Mouse (Mus musculus) heart, embryonic 11.5 days (tissue): ENCODE results near the gene Ptpn13. TPM values are rescaled to one million over a fixed set of nuclear protein-coding genes. Genes with fewer than 3 reads are reported as not detected.
A peak's percentile ranks its signal among the peaks of the same experiment; 100 is the strongest.

Experiments
- ATAC-seq: fragments of 200-750 bp; cut with Nextera tagmentation; replicated peaks from 2 replicates; pipeline ENCODE4 v1.8.0; 2017; ENCODE audit warnings: moderate library complexity; ENCODE audit not compliant: insufficient number of reproducible peaks, low FRiP score, low TSS enrichment
- H3K27ac ChIP-seq: fragments of 300-500 bp; sonication (generic); 2 replicates; pipeline ENCODE4 v1.5.1; 2014; ENCODE audit warnings: mild to moderate bottlenecking, low read depth, low read length
- H3K27me3 ChIP-seq: fragments of 300-500 bp; sonication (generic); 2 replicates; pipeline ENCODE4 v1.6.1; 2014; ENCODE audit warnings: mild to moderate bottlenecking, low read length, mixed read lengths; ENCODE audit not compliant: control insufficient read depth, insufficient read depth
- H3K36me3 ChIP-seq: fragments of 300-500 bp; sonication (generic); 2 replicates; pipeline ENCODE4 v1.6.1; 2014; ENCODE audit warnings: mild to moderate bottlenecking, low read length, moderate library complexity, mixed read lengths; ENCODE audit not compliant: control insufficient read depth, insufficient read depth
- H3K4me1 ChIP-seq: fragments of 300-500 bp; sonication (generic); 2 replicates; pipeline ENCODE4 v1.6.1; 2014; ENCODE audit warnings: low read length; ENCODE audit not compliant: control insufficient read depth, insufficient read depth
- H3K4me2 ChIP-seq: fragments of 300-500 bp; sonication (generic); 2 replicates; pipeline ENCODE4 v1.6.1; 2014; ENCODE audit warnings: mild to moderate bottlenecking, moderate library complexity
- H3K4me3 ChIP-seq: fragments of 300-500 bp; sonication (generic); 2 replicates; pipeline ENCODE4 v1.5.1; 2014; ENCODE audit warnings: low read depth, low read length
- H3K9ac ChIP-seq: fragments of 300-500 bp; sonication (generic); 2 replicates; pipeline ENCODE4 v1.6.1; 2014; ENCODE audit warnings: mild to moderate bottlenecking, low read depth, low read length, moderate library complexity
- H3K9me3 ChIP-seq: fragments of 300-500 bp; sonication (generic); replicated peaks from 2 replicates; pipeline ENCODE4 v1.6.1; 2016; ENCODE audit warnings: low read length; ENCODE audit not compliant: control insufficient read depth
- WGBS: fragments of 180-500 bp; shearing (Covaris S2); extraction: QIAGEN DNeasy Blood & Tissue Kit; methylation state at CpG from one replicate; pipeline ENCODE4 v1.1.7; 2014; ENCODE audit not compliant: insufficient replicate concordance; 5-methylcytosine and 5-hydroxymethylcytosine counted together
- polyA plus RNA-seq: library from polyadenylated mRNA; unstranded; fragments of >200 nt; fragmentation: Nextera tagmentation; extraction: Ambion mirVana; gene quantifications from 2 replicates; pipeline ENCODE4 v1.2.1, GENCODE M21; 2014

Ptpn13 gene
- polyA plus RNA-seq, 1 experiment from 2014 or later = 12.3 TPM

DNA sequence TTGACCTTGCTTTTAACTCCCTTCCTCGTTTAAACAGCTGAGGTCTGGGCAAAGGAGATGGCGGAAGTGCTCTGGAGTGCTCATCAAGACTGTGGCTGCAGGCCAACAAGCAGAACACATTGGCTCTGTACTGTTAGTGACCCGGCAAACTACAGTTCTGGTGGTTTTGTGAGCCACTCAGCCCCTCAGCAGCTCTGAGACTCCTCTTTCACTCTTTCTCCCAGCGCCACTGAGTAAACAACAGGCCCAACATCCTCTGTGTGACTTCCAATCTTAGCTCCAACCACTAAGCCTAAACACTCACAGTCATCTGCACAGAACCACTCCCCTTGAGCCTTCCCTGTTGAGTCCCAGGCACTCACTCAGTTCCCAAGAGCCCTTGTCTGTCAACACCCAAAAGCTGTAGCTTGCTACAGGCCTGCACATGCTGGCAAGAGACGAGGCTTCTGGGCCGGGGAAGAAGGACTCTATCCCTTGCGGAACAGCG, 37.4 kb upstream of the Ptpn13 start:
- Histone ChIP-seq H3K36me3 (no peaks in the 10 kb centered on the region), H3K9me3 (no peaks in the 10 kb centered on the region), H3K9ac (no peak overlapping the region), H3K27ac (peak overlapping the region; percentile 54; the same call in 1 of the 2 replicates), H3K4me2 (no peak overlapping the region), H3K27me3 (no peaks in the 10 kb centered on the region), H3K4me1 (peaks cover 4% of the 10 kb centered on the region; the same call in 1 of the 2 replicates), H3K4me3 (no peak overlapping the region)
- 26% methylated on average over 8 of the region's 8 CpGs for WGBS
- ATAC-seq = peak; percentile 35; the same call in 1 of the 2 replicates

DNA sequence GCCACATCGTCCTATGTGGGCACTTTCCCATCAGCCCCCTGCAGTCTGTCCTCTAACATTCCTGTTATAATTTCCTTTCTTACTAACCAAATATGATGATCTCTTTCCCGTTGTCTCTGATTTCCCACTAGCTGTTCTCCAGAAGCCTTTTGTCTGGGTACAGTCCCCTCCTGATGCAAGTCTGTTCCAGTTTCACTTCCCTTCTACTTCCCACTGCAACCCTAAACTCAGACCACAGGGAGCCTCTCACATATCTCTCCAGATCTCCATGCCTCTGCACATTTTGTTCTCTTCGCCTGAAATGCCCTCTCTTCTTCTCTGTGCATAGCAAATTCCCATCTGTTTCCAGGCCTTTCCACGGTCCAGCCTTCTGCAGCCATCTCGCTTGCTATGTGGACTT, 35.6 kb upstream of the Ptpn13 start:
- Histone ChIP-seq H3K27me3 (no peaks in the 10 kb centered on the region), H3K27ac (no peak overlapping the region), H3K4me1 (peaks cover 4% of the 10 kb centered on the region; the same call in 1 of the 2 replicates), H3K9me3 (no peaks in the 10 kb centered on the region), H3K4me2 (no peak overlapping the region), H3K9ac (no peak overlapping the region), H3K36me3 (no peaks in the 10 kb centered on the region), H3K4me3 (no peak overlapping the region)
- ATAC-seq = no peak
- WGBS = 79% methylated on average over 5 of the region's 5 CpGs

DNA sequence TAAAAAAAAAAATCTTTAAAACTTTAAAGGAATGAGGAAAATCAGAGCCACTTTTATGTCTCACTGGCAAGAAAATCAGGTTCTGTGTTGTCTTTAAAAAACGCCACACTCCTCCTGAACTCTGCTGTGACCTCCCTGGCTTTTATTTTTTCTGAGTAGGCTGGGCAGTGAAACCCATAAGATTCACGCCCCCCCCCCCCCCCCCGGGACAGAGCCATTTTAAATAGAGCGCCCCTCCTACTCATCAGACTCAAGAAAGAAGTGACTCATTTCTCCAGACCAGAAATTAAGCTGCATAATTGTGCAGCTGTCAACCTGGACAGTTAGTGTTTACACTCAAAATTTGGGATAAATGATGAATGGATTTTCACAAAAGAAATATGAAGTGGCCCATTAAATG, 31.8 kb upstream of the Ptpn13 start:
- H3K27me3 ChIP-seq = no peaks in the 10 kb centered on the region
- 26% methylated on average over 4 of the region's 4 CpGs for WGBS
- no peaks in the 10 kb centered on the region for H3K36me3 ChIP-seq
- no peak overlapping the region for H3K4me2 ChIP-seq
- ATAC-seq = no peak
- no peaks in the 10 kb centered on the region for H3K4me1 ChIP-seq
- no peak overlapping the region for H3K27ac ChIP-seq
- H3K4me3 ChIP-seq = no peak overlapping the region
- H3K9ac ChIP-seq = no peak overlapping the region
- no peaks in the 10 kb centered on the region for H3K9me3 ChIP-seq

DNA sequence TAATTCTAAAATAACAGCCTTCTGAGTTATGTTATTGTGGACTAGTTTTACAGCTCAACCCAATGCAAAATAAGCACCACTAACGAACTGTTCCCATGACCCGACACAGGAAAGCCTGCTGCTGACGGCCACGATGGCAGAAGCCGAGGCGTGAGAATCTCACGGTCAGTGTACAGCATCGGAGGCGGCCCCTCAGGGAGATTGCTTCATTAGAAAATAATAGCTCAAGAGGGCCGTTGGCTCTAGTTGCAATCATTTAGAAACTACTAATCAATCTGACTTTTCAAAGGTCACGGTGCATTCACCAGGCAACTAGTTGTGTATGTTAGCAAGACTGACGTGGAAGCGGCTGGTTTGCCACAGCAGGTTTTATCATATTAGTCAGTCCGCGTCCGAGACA, 31.2 kb upstream of the Ptpn13 start:
- Histone ChIP-seq H3K9me3 (no peaks in the 10 kb centered on the region), H3K27ac (no peak overlapping the region), H3K4me3 (no peak overlapping the region), H3K4me2 (no peak overlapping the region), H3K27me3 (no peaks in the 10 kb centered on the region), H3K36me3 (no peaks in the 10 kb centered on the region), H3K9ac (no peak overlapping the region), H3K4me1 (no peaks in the 10 kb centered on the region)
- WGBS = 67% methylated on average over 16 of the region's 16 CpGs
- ATAC-seq = no peak

DNA sequence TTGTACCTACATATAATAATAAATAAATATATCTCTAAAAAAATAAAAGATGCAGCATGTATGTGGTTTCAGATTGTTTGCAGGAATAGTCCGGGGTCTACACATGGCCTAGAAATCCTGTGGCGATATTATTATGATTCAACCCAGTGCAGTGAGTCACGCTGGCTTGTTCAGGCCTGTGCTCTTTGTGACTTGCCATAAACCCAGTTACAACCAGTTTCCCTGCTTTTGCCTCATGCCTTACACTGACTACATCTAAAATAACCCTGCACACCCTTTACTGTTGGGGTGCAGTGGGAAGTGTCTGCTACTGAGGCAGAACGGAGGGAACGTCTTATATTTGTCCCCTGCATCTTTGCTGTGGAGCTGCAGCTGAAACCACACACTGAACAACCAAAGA, 29.3 kb upstream of the Ptpn13 start:
- ATAC-seq = no peak
- WGBS = 90% methylated on average over 5 of the region's 5 CpGs

DNA sequence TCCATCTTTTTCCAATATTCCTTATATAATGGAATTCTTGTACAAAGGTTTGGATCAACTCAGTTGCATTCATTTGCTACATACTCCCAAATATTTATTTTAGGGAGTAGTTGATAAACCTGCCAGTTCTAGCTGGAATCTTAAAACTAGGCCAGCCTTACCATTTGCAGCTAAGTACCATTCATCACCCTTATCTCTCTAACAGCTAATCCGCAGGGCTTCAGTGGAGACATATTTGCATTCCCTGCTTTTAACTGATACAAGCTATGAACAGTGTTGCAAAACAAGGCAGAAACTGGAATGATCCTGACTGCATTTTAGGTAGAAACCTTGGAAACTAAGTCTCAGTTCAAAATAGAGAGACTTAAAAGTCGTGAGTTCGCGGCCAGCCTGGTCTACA, 27.6 kb upstream of the Ptpn13 start:
- WGBS = 63% methylated on average over 4 of the region's 4 CpGs

More for the DNA sequence above, 29.3 kb upstream of the Ptpn13 start:
- H3K9me3 ChIP-seq = no peaks in the 10 kb centered on the region
- no peak overlapping the region for H3K9ac ChIP-seq
- no peak overlapping the region for H3K4me2 ChIP-seq
- no peaks in the 10 kb centered on the region for H3K4me1 ChIP-seq
- H3K4me3 ChIP-seq = no peak overlapping the region
- no peaks in the 10 kb centered on the region for H3K36me3 ChIP-seq
- H3K27ac ChIP-seq = no peak overlapping the region
- H3K27me3 ChIP-seq = no peaks in the 10 kb centered on the region

DNA sequence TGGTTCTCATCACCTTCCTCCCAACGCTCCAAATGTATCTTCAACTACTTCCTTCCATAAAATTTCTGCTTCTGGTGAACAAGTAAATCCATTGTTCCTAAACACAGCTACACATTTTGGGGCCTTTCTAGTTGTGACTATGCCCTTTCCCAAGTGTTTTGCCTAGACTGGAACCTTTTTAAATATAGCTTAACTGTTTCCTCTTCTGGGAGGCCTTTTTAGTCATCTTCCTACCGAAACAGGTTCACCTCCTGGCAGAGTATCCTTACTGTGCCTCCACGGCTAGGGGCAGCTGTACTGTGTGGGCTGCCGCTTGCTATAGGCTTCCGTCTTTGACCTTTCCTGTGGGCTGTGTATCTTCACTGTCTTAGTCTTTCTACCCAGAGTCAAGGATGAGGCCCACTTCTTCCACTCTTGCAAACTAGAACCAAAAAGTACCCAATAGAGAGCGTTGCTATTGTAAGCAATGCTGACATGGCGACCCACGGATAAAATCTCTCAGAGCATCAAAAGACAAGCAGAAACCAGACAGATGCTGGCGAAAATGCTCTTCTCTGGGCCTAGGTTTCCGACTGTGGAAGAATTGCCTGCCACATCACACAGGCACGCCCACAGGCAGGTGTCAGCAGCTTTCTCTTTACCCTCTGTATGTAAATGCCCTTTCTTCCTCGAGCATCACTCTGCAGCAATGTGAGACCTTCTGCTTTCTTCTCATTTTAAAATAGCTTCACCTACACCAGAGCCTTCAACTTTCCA, 20.6 kb upstream of the Ptpn13 start:
- Histone ChIP-seq H3K4me1 (no peaks in the 10 kb centered on the region), H3K4me2 (no peak overlapping the region), H3K36me3 (no peaks in the 10 kb centered on the region), H3K27me3 (no peaks in the 10 kb centered on the region), H3K27ac (no peak overlapping the region), H3K4me3 (no peak overlapping the region), H3K9me3 (no peaks in the 10 kb centered on the region), H3K9ac (no peak overlapping the region)
- ATAC-seq = no peak
- 82% methylated on average over 12 of the region's 12 CpGs for WGBS

More for the DNA sequence above, 27.6 kb upstream of the Ptpn13 start:
- no peak overlapping the region for H3K27ac ChIP-seq
- H3K4me3 ChIP-seq = no peak overlapping the region
- no peaks in the 10 kb centered on the region for H3K4me1 ChIP-seq
- H3K27me3 ChIP-seq = no peaks in the 10 kb centered on the region
- no peak overlapping the region for H3K4me2 ChIP-seq
- no peak for ATAC-seq
- no peaks in the 10 kb centered on the region for H3K36me3 ChIP-seq
- H3K9ac ChIP-seq = no peak overlapping the region
- no peaks in the 10 kb centered on the region for H3K9me3 ChIP-seq

DNA sequence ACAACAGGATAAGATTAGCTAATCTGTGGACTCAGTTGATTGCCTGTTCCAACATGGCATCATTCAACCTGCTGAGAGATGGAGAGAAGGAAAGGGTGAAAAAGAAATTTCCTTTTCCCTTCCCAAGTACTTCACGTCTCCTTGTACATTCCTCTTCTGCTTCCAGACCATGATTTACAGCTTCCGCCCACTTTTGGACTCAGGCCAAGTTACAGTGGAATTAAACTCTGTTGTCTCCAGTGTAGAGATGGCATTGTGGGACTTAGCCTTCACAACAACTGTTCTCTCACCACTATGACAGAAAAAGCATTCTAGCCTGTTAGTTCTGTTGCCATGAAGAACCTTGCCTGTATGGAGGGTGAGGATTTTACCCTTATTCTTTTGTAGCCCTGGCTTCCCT, 19.1 kb upstream of the Ptpn13 start:
- H3K9me3 ChIP-seq = no peaks in the 10 kb centered on the region
- no peak overlapping the region for H3K4me2 ChIP-seq
- H3K27ac ChIP-seq = no peak overlapping the region
- H3K9ac ChIP-seq = no peak overlapping the region
- H3K4me3 ChIP-seq = no peak overlapping the region
- H3K36me3 ChIP-seq = no peaks in the 10 kb centered on the region
- no peaks in the 10 kb centered on the region for H3K27me3 ChIP-seq
- WGBS = 54% methylated on average over 2 of the region's 2 CpGs
- no peaks in the 10 kb centered on the region for H3K4me1 ChIP-seq
- no peak for ATAC-seq
